Mouse (Mus musculus) stomach, postnatal 0 days (tissue): ENCODE data around the gene Insig1. TPM values are rescaled to one million over a fixed set of nuclear protein-coding genes. Genes with fewer than 3 reads are reported as not detected.

ENCODE experiments used
- ATAC-seq: fragments of 200-750 bp; cut with Nextera tagmentation; 2 replicates; pipeline ENCODE4 v1.8.0; 2017; ENCODE audit not compliant: low FRiP score, low TSS enrichment
- DNase-seq: peaks from one replicate; pipeline ENCODE4 v3.0.0-alpha.2; 2016; ENCODE audit warnings: low spot score
- H3K27ac ChIP-seq: fragments of 300-500 bp; sonication (generic); replicated peaks from 2 replicates; pipeline ENCODE4 v1.5.1; 2014; ENCODE audit warnings: mild to moderate bottlenecking, control low read depth
- H3K27me3 ChIP-seq: fragments of 300-500 bp; sonication (generic); 2 replicates; pipeline ENCODE4 v1.6.1; 2014; ENCODE audit warnings: low read length; ENCODE audit not compliant: control insufficient read depth, insufficient read depth
- H3K36me3 ChIP-seq: fragments of 300-500 bp; sonication (generic); 2 replicates; pipeline ENCODE4 v1.6.1; 2014; ENCODE audit warnings: low read length, mixed read lengths; ENCODE audit not compliant: control insufficient read depth, insufficient read depth
- H3K4me1 ChIP-seq: fragments of 300-500 bp; sonication (generic); replicated peaks from 2 replicates; pipeline ENCODE4 v1.6.1; 2014; ENCODE audit warnings: antibody characterized with exemption; ENCODE audit not compliant: control insufficient read depth, insufficient read depth
- H3K4me2 ChIP-seq: fragments of 300-500 bp; sonication (generic); replicated peaks from 2 replicates; pipeline ENCODE4 v1.6.1; 2014; ENCODE audit warnings: low read depth, mild to moderate bottlenecking, control low read depth, moderate library complexity
- H3K4me3 ChIP-seq: fragments of 300-500 bp; sonication (generic); 2 replicates; pipeline ENCODE4 v1.5.1; 2014; ENCODE audit warnings: low read depth, low read length, control low read depth
- H3K9ac ChIP-seq: fragments of 300-500 bp; sonication (generic); 2 replicates; pipeline ENCODE4 v1.6.1; 2014; ENCODE audit warnings: mild to moderate bottlenecking, low read length, control low read depth, mixed read lengths
- H3K9me3 ChIP-seq: fragments of 300-500 bp; sonication (generic); 2 replicates; pipeline ENCODE4 v1.6.1; 2016; ENCODE audit warnings: low read length; ENCODE audit not compliant: control insufficient read depth
- CTCF ChIP-seq: IDR thresholded peaks from 2 replicates; pipeline ENCODE4 v1.5.1; 2016; ENCODE audit warnings: antibody characterized with exemption, low read depth, mild to moderate bottlenecking, moderate library complexity
- EP300 ChIP-seq: optimal IDR thresholded peaks from 2 replicates; pipeline ENCODE3; 2016; ENCODE audit warnings: antibody characterized with exemption
- WGBS: fragments of 180-500 bp; shearing (Covaris S2); extraction: QIAGEN DNeasy Blood & Tissue Kit; methylation state at CpG from one replicate; pipeline ENCODE4 v1.1.7; 2014; 5-methylcytosine and 5-hydroxymethylcytosine counted together
- polyA plus RNA-seq: library from polyadenylated mRNA; unstranded; fragments of >200 nt; fragmentation: Nextera tagmentation; extraction: Ambion mirVana; gene quantifications from 2 replicates; pipeline ENCODE4 v1.2.1, GENCODE M21; 2015

Insig1 gene
- polyA plus RNA-seq, 1 experiment from 2014 or later = 67.7 TPM

GRCm38 (mm10) chr5:28066311-28066710, 4.9 kb upstream of the Insig1 start:
- no peak overlapping the region for H3K9ac ChIP-seq

GRCm38 (mm10) chr5:28070149-28070827, 875 bp upstream of the Insig1 start:
- DNase-seq (no peak), ATAC-seq (no peak)
- 21% methylated on average over 9 of the region's 9 CpGs for WGBS
- peak overlapping the region; percentile 63 for H3K9ac ChIP-seq
- peak overlapping the region; percentile 86 for H3K4me2 ChIP-seq
- H3K4me1 ChIP-seq = peaks cover 5% of the 10 kb centered on the region; the same call in 1 of the 2 replicates
- H3K27me3 ChIP-seq = no peaks in the 10 kb centered on the region
- no peaks in the 10 kb centered on the region for H3K9me3 ChIP-seq
- peak overlapping the region; percentile 90 for H3K27ac ChIP-seq
- peaks cover 11% of the 10 kb centered on the region for H3K36me3 ChIP-seq
- peak overlapping the region; percentile 90 for H3K4me3 ChIP-seq
- TF ChIP-seq EP300 (no peak), CTCF (no peak; the same call in 1 of the 2 replicates)

More at GRCm38 (mm10) chr5:28066311-28066710, 4.9 kb upstream of the Insig1 start:
- Histone ChIP-seq H3K4me3 (no peak overlapping the region), H3K36me3 (no peaks in the 10 kb centered on the region), H3K27ac (peak overlapping the region; percentile 56), H3K4me2 (no peak overlapping the region), H3K27me3 (no peaks in the 10 kb centered on the region), H3K4me1 (peaks cover 5% of the 10 kb centered on the region; the same call in 1 of the 2 replicates), H3K9me3 (no peaks in the 10 kb centered on the region)
- ATAC-seq (no peak), DNase-seq (peak; percentile 31)
- WGBS = 60% methylated on average over 5 of the region's 5 CpGs
- TF ChIP-seq CTCF (peak; percentile 27; the same call in 1 of the 2 replicates), EP300 (no peak)

GRCm38 (mm10) chr5:28071456-28072223, 477 bp downstream of the Insig1 start:
- H3K27me3 ChIP-seq = no peaks in the 10 kb centered on the region
- H3K4me2 ChIP-seq = peak overlapping the region; percentile 86
- H3K9ac ChIP-seq = peak overlapping the region; percentile 79
- peak; percentile 79 for DNase-seq
- H3K36me3 ChIP-seq = peaks cover 20% of the 10 kb centered on the region
- H3K27ac ChIP-seq = peak overlapping the region; percentile 91
- under 1% methylated on average over 49 of the region's 50 CpGs for WGBS
- H3K9me3 ChIP-seq = no peaks in the 10 kb centered on the region
- peaks cover 5% of the 10 kb centered on the region; the same call in 1 of the 2 replicates for H3K4me1 ChIP-seq
- ATAC-seq = peak; percentile 56
- no peak for TF ChIP-seq EP300
- peak overlapping the region; percentile 90 for H3K4me3 ChIP-seq

- no peak for TF ChIP-seq CTCF
- no peak for TF ChIP-seq EP300
- 52% methylated on average over 2 of the region's 2 CpGs for WGBS
- peaks cover 19% of the 10 kb centered on the region for H3K36me3 ChIP-seq
- DNase-seq = no peak
- no peaks in the 10 kb centered on the region for H3K4me1 ChIP-seq
- no peaks in the 10 kb centered on the region for H3K27me3 ChIP-seq
- H3K4me3 ChIP-seq = no peak overlapping the region
- H3K4me2 ChIP-seq = no peak overlapping the region
- no peak for ATAC-seq
- no peak overlapping the region for H3K9ac ChIP-seq
- H3K27ac ChIP-seq = no peak overlapping the region
- H3K9me3 ChIP-seq = no peaks in the 10 kb centered on the region
Measured at GRCm38 (mm10) chr5:28079431-28079830, 8.3 kb downstream of the Insig1 start.

GRCm38 (mm10) chr5:28081127-28081526, 10.0 kb downstream of the Insig1 start:
- DNase-seq = no peak
- no peak overlapping the region for H3K9ac ChIP-seq
- H3K27me3 ChIP-seq = no peaks in the 10 kb centered on the region
- no peak for TF ChIP-seq CTCF
- TF ChIP-seq EP300 = no peak
- 0 out of 2 replicates have a peak, but pooled peaks cover 7% of the 10 kb centered on the region for H3K36me3 ChIP-seq
- ATAC-seq = peak; percentile 34; the same call in 1 of the 2 replicates
- no peaks in the 10 kb centered on the region for H3K4me1 ChIP-seq
- no peaks in the 10 kb centered on the region for H3K9me3 ChIP-seq
- H3K4me2 ChIP-seq = no peak overlapping the region
- no peak overlapping the region for H3K27ac ChIP-seq
- H3K4me3 ChIP-seq = no peak overlapping the region
- WGBS = 60% methylated on average over 2 of the region's 2 CpGs
